Mouse (Mus musculus): Measurements from ENCODE around the gene Abhd17b.

Abhd17b gene

GRCm38 (mm10) chr19:21733176-21733575 lies 80.2 kb downstream of the Abhd17b start:
- DNase-seq = no peak

DNA sequence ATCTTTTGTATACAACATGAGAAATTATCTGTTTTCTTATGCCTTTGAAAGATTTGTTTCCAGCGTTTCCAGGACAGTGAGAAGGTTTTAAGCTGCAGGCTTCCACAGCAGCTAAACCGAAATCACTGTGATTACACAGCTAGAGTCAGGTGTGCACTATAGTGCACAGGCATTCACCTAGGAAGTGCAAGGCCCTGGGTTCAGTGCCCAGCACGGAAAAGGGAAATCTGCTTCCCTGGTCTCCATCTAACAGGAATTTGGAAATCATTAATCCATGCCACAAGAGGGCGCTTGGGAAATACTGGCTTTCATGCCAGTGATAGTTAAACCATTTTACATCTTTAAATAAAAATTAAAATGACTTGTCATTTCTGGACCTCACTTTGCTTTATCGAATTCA lies 81.1 kb downstream of the Abhd17b start:
- peak; percentile 64 for DNase-seq
